Mouse (Mus musculus) erythroblast, embryonic 14.5 days (primary cell): ENCODE results near the gene March2.

Source experiments
- GATA1 ChIP-seq: IDR thresholded peaks from 2 replicates; pipeline ENCODE4 v1.6.1; 2012; ENCODE audit warnings: low read length, inconsistent platforms, mixed read lengths
- TAL1 ChIP-seq: IDR thresholded peaks from 3 replicates; pipeline ENCODE4 v1.6.1; 2012; ENCODE audit warnings: low read length, inconsistent platforms, mixed read lengths

GRCm38 (mm10) chr17:33719736-33720378 lies 1.4 kb upstream of the March2 start:
- TF ChIP-seq GATA1 (no peak), TAL1 (no peak)
